Mouse (Mus musculus): ENCODE results near the gene Map2. TPM values are rescaled to one million over a fixed set of nuclear protein-coding genes. Genes with fewer than 3 reads are reported as not detected.

Map2 gene
- polyA plus RNA-seq, 1 experiment = 5.1 TPM

DNA sequence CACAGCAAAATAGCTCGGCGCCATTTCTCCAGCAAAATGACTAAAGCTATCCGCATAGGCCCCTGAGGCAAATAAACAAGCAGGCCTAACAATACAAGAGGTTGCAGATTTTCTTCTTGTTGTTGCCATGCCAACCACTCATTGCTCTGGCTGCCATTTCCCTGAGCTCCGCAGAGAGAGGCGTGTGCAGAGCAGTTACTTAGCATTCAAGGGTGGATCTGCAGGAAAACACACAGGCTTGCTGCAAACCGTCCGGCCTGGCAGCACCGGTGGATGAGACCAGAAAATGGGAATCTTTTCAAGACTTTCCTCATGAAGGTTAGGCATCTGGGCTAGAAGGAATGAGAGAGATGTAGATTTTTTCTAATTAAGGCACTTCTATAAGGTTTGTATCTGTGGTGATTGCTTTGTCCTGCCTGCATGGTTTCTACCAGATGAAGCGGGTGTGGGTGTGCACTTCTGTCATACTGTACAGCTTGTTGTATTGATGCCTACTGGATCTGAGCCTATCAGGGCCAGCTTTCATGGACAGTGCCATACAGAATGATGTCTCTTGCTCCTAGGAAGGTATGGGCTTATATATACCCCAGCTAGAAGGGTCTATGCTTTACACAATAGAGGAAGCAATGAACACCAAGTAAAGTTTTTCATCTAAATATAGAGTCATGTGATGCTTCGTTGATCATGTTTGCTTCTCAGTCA, 211.8 kb downstream of the Map2 start:
- Histone ChIP-seq H3K36me3 (ENCODE audit: control insufficient read depth, insufficient read depth, low read length) (no peaks in the 10 kb centered on the region), H3K27ac (ENCODE audit: insufficient read depth, low read depth, low read length) (no peak overlapping the region), H3K4me3 (ENCODE audit: insufficient read depth, low read depth, low read length) (no peak overlapping the region), H3K27me3 (replicated peaks; ENCODE audit: control insufficient read depth, insufficient read depth, low read length) (no peaks in the 10 kb centered on the region), H3K4me1 (ENCODE audit: control insufficient read depth, insufficient read depth, low read length) (no peaks in the 10 kb centered on the region; the same call in 1 of the 2 replicates)
- no peak for DNase-seq
- no peak for TF ChIP-seq POLR2A (IDR thresholded peaks at IDR 0.05; ENCODE audit: low read depth, low read length)
- TF ChIP-seq CTCF (conservative IDR thresholded peaks at IDR 0.05; ENCODE audit: insufficient read depth, insufficient read length, low read depth, low read length) = no peak
- whole genome bisulfite sequencing = 79% methylated on average over 10 of the region's 10 CpGs

DNA sequence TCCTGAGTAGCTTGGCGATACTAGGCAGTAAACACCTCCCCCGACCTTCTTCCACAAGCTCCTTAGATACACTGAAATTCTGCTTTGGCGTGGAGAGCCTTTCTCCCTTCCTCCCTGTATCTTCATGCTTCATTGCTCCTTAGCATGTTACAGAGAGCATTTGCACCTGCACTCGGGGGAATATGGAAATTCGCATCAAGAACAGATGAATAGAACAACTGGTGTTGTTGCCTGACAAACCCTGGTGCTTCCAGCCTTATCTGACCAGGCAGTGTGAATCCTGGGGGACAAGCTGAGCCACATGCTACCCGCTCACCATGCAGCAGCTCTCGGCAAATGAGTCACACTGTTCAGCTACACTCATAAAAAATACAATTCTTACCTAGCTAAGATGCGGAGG, 213.5 kb downstream of the Map2 start:
- DNase-seq = no peak
- no peak overlapping the region for H3K27ac ChIP-seq (ENCODE audit: insufficient read depth, low read depth, low read length)
- no peaks in the 10 kb centered on the region; the same call in 1 of the 2 replicates for H3K4me1 ChIP-seq (ENCODE audit: control insufficient read depth, insufficient read depth, low read length)
- H3K4me3 ChIP-seq (ENCODE audit: insufficient read depth, low read depth, low read length) = no peak overlapping the region
- H3K27me3 ChIP-seq (replicated peaks; ENCODE audit: control insufficient read depth, insufficient read depth, low read length) = no peaks in the 10 kb centered on the region
- TF ChIP-seq POLR2A (IDR thresholded peaks at IDR 0.05; ENCODE audit: low read depth, low read length) (no peak), CTCF (conservative IDR thresholded peaks at IDR 0.05; ENCODE audit: insufficient read depth, insufficient read length, low read depth, low read length) (no peak)
- 50% methylated on average over 8 of the region's 8 CpGs for WGBS
- no peaks in the 10 kb centered on the region for H3K36me3 ChIP-seq (ENCODE audit: control insufficient read depth, insufficient read depth, low read length)

DNA sequence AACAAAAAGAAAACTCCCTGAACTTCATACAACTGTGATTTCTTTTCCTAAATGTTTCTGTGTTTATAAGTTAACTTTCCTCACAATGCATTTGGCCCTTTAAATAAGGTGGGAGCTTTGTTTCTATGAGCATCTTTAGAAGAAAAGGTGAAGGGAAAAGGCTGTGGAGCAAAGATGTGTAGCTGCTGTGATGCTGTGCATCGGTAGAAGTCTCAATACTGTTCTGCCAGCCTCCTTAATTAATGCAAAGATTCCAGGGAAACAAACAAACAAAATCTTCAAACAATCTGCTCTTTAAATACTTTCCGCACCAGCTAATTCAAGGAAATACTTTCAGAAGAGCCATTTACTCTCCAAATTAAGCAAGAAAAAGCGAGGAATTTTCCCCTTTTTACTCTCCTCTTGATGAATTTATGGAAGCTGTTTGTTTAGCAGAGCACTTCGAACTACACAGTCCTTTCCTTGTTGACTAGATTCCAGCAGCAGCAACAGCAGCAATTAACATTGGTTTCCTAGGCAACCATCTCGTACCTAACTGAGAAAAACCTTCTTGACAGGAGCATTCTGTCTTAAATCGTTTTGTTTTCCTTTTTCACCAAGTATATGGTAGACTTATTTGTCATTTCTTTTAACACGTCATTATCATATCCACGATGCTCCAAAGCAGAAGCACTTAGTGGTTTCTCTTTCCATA, 220.0 kb downstream of the Map2 start:
- no peak overlapping the region for H3K27ac ChIP-seq (ENCODE audit: insufficient read depth, low read depth, low read length)
- H3K4me1 ChIP-seq (ENCODE audit: control insufficient read depth, insufficient read depth, low read length) = no peaks in the 10 kb centered on the region
- H3K4me3 ChIP-seq (ENCODE audit: insufficient read depth, low read depth, low read length) = no peak overlapping the region
- no peak for TF ChIP-seq POLR2A (IDR thresholded peaks at IDR 0.05; ENCODE audit: low read depth, low read length)
- TF ChIP-seq CTCF (conservative IDR thresholded peaks at IDR 0.05; ENCODE audit: insufficient read depth, insufficient read length, low read depth, low read length) = no peak
- WGBS = 24% methylated on average over 8 of the region's 8 CpGs
- H3K27me3 ChIP-seq (replicated peaks; ENCODE audit: control insufficient read depth, insufficient read depth, low read length) = no peaks in the 10 kb centered on the region
- no peak for DNase-seq
- H3K36me3 ChIP-seq (ENCODE audit: control insufficient read depth, insufficient read depth, low read length) = no peaks in the 10 kb centered on the region

DNA sequence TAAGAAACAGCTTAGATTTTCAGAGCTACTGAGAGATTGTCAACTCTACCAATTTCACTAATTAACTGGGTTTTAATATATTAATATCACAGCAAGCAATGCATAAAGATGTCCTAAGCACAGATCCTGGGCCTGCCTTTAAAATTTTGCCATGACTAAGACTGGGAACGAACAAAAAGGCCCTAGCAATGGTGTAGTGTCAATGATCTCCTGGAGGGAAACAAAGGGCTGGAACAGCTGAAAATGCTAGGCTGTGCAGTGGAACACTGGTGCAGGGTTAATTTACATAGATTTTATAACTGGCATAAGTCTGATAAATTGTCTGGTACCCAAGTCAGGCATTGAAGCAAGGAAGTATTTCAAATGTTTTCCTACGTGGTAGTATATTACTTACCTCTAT, 220.8 kb downstream of the Map2 start:
- no peak overlapping the region for H3K27ac ChIP-seq (ENCODE audit: insufficient read depth, low read depth, low read length)
- no peak for DNase-seq
- no peak overlapping the region for H3K4me3 ChIP-seq (ENCODE audit: insufficient read depth, low read depth, low read length)
- H3K36me3 ChIP-seq (ENCODE audit: control insufficient read depth, insufficient read depth, low read length) = no peaks in the 10 kb centered on the region
- TF ChIP-seq POLR2A (IDR thresholded peaks at IDR 0.05; ENCODE audit: low read depth, low read length) = no peak
- no peak for TF ChIP-seq CTCF (conservative IDR thresholded peaks at IDR 0.05; ENCODE audit: insufficient read depth, insufficient read length, low read depth, low read length)
- 75% methylated on average over 2 of the region's 2 CpGs for WGBS
- H3K27me3 ChIP-seq (replicated peaks; ENCODE audit: control insufficient read depth, insufficient read depth, low read length) = no peaks in the 10 kb centered on the region
- H3K4me1 ChIP-seq (ENCODE audit: control insufficient read depth, insufficient read depth, low read length) = no peaks in the 10 kb centered on the region

DNA sequence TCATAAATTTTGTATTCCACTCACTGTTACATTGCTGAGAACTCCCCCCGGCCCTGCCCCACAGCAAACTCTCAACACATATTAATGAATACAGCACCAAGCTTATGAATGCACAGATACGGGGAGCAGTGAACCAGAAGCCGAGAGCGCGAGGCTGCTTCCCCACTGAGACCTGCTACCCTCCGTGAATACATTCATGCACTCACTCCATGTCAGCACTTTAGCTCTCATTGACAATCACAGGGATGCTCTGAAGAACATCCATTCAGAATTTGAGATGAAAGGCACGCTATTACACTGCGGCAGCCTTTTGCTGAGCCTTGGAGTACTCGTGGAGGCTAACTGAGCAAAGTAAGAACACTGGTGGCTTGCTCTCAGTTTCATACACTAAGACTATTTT, 226.8 kb downstream of the Map2 start:
- 89% methylated on average over 9 of the region's 9 CpGs for WGBS
- DNase-seq = no peak
- TF ChIP-seq CTCF (conservative IDR thresholded peaks at IDR 0.05; ENCODE audit: insufficient read depth, insufficient read length, low read depth, low read length) = no peak
- TF ChIP-seq POLR2A (IDR thresholded peaks at IDR 0.05; ENCODE audit: low read depth, low read length) = no peak
- Histone ChIP-seq H3K27me3 (replicated peaks; ENCODE audit: control insufficient read depth, insufficient read depth, low read length) (no peaks in the 10 kb centered on the region), H3K4me3 (ENCODE audit: insufficient read depth, low read depth, low read length) (no peak overlapping the region), H3K36me3 (ENCODE audit: control insufficient read depth, insufficient read depth, low read length) (no peaks in the 10 kb centered on the region), H3K27ac (ENCODE audit: insufficient read depth, low read depth, low read length) (no peak overlapping the region), H3K4me1 (ENCODE audit: control insufficient read depth, insufficient read depth, low read length) (no peaks in the 10 kb centered on the region)

DNA sequence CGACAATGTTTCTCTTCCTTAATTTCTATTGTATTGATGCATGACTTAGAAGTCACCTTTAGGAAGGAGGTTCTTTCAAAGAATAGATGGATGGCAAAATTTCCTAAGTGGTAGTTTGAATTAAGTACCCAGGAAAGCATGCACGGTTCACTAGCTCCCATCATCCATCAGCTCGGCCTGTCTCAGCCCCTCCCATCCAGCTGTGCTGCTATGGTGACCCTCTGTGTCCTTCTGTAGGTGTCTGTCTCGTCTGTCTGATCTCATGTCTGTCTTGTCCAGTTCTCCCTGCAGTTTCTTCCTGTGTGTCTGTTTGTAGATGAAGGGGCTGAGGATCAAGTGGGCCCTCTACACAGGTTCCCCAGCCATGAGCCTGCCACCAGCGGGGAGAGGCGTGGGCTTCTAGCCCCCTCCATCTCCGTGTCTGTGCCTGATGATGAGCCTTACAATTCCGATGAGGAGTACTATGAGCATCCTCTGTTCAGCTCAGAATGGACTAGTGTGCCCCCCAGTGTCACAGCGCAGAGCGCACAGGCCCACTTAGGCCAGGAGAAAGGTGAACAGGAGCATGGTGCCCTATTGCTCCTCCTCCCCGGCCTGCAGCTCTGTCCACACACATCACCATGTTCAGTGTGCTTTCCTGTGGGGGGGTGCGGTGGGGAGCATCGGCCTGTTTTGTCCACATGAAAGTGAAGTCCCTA, 232.3 kb downstream of the Map2 start:
- no peaks in the 10 kb centered on the region for H3K36me3 ChIP-seq (ENCODE audit: control insufficient read depth, insufficient read depth, low read length)
- no peak overlapping the region for H3K27ac ChIP-seq (ENCODE audit: insufficient read depth, low read depth, low read length)
- no peaks in the 10 kb centered on the region for H3K4me1 ChIP-seq (ENCODE audit: control insufficient read depth, insufficient read depth, low read length)
- no peak for DNase-seq
- no peak overlapping the region for H3K4me3 ChIP-seq (ENCODE audit: insufficient read depth, low read depth, low read length)
- WGBS = 68% methylated on average over 13 of the region's 13 CpGs
- TF ChIP-seq CTCF (conservative IDR thresholded peaks at IDR 0.05; ENCODE audit: insufficient read depth, insufficient read length, low read depth, low read length) = no peak
- TF ChIP-seq POLR2A (IDR thresholded peaks at IDR 0.05; ENCODE audit: low read depth, low read length) = no peak
- no peaks in the 10 kb centered on the region for H3K27me3 ChIP-seq (replicated peaks; ENCODE audit: control insufficient read depth, insufficient read depth, low read length)

DNA sequence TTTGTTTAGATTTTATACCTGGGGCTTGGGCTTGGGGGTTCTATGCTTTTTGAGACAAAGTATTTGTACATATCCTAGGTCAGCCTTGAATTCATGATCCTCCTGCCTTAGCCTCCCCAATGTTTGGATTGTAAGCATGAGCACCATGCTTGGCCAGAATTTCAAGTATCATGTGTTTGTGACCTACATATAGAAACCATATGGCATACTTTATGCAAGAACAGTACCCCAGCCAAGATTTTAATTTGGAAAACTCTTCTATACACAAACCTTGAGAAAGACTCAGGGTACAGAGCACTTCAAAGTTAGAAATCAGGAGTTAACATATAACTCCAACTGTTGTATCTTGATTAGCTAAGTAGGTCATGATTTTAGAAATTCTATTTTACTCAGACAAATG, 243.3 kb downstream of the Map2 start:
- Histone ChIP-seq H3K4me3 (ENCODE audit: insufficient read depth, low read depth, low read length) (no peak overlapping the region), H3K36me3 (ENCODE audit: control insufficient read depth, insufficient read depth, low read length) (no peaks in the 10 kb centered on the region), H3K27me3 (replicated peaks; ENCODE audit: control insufficient read depth, insufficient read depth, low read length) (no peaks in the 10 kb centered on the region), H3K4me1 (ENCODE audit: control insufficient read depth, insufficient read depth, low read length) (no peaks in the 10 kb centered on the region), H3K27ac (ENCODE audit: insufficient read depth, low read depth, low read length) (no peak overlapping the region)
- TF ChIP-seq POLR2A (IDR thresholded peaks at IDR 0.05; ENCODE audit: low read depth, low read length) (no peak), CTCF (conservative IDR thresholded peaks at IDR 0.05; ENCODE audit: insufficient read depth, insufficient read length, low read depth, low read length) (no peak)
- no peak for DNase-seq

All from kidney, adult 2 months (tissue).